Mouse (Mus musculus) monocyte, adult 5-6 weeks (primary cell): ENCODE measurements around the gene Trim56. TPM values are rescaled to one million over a fixed set of nuclear protein-coding genes. Genes with fewer than 3 reads are reported as not detected.

ENCODE experiments used
- ATAC-seq: fragments of 153-309, 156-312 bp; replicated peaks from 2 replicates; pipeline ENCODE4 v1.8.0; 2017; ENCODE audit warnings: mild to moderate bottlenecking; ENCODE audit not compliant: low TSS enrichment, insufficient number of reproducible peaks, severe bottlenecking, poor library complexity, low FRiP score
- total RNA-seq: library from RNA; stranded (forward); fragments of 200-1000, 200-491, 200-594 nt; gene quantifications from 3 replicates; pipeline ENCODE4 v1.2.3, GENCODE M21; 2017

The Trim56 gene
- total RNA-seq, 1 experiment from 2014 or later, result 37.9 TPM

GRCm38 (mm10) chr5:137111542-137112408 is 4.2 kb downstream of the Trim56 start:
- ATAC-seq, result no peak

- ATAC-seq, result no peak
Observed at GRCm38 (mm10) chr5:137110863-137111262, 5.1 kb downstream of the Trim56 start.

GRCm38 (mm10) chr5:137109941-137110593 is 5.9 kb downstream of the Trim56 start:
- no peak for ATAC-seq

GRCm38 (mm10) chr5:137108111-137108510 is 7.9 kb downstream of the Trim56 start:
- ATAC-seq, result no peak

GRCm38 (mm10) chr5:137107670-137108069 is 8.3 kb downstream of the Trim56 start:
- no peak for ATAC-seq

GRCm38 (mm10) chr5:137107024-137107423 is 9.0 kb downstream of the Trim56 start:
- ATAC-seq, result no peak

- ATAC-seq, result no peak
Observed at GRCm38 (mm10) chr5:137106434-137106833, 9.6 kb downstream of the Trim56 start.

GRCm38 (mm10) chr5:137103969-137104368 is 12.0 kb downstream of the Trim56 start:
- ATAC-seq, result no peak

- peak; percentile 43; the same call in 1 of the 2 replicates for ATAC-seq
Observed at GRCm38 (mm10) chr5:137102575-137103522, 13.2 kb downstream of the Trim56 start.

- no peak for ATAC-seq
Observed at GRCm38 (mm10) chr5:137102078-137102477, 13.9 kb downstream of the Trim56 start.

GRCm38 (mm10) chr5:137100660-137101059 is 15.3 kb downstream of the Trim56 start:
- ATAC-seq, result no peak

GRCm38 (mm10) chr5:137098418-137098817 is 17.6 kb downstream of the Trim56 start:
- no peak for ATAC-seq

GRCm38 (mm10) chr5:137096037-137096436 is 20.0 kb downstream of the Trim56 start:
- no peak for ATAC-seq

- 0 out of 2 replicates have a peak, but pooled peaks have one; percentile 53 for ATAC-seq
Observed at GRCm38 (mm10) chr5:137095135-137095534, 20.9 kb downstream of the Trim56 start.

GRCm38 (mm10) chr5:137093720-137094119 is 22.3 kb downstream of the Trim56 start:
- ATAC-seq, result no peak

- no peak for ATAC-seq
Observed at GRCm38 (mm10) chr5:137091560-137091959, 24.4 kb downstream of the Trim56 start.

GRCm38 (mm10) chr5:137090870-137091269 is 25.1 kb downstream of the Trim56 start:
- no peak for ATAC-seq

- ATAC-seq, result no peak
Observed at GRCm38 (mm10) chr5:137087410-137087809, 28.6 kb downstream of the Trim56 start.

GRCm38 (mm10) chr5:137085731-137086130 is 30.3 kb downstream of the Trim56 start:
- no peak for ATAC-seq
